Mouse (Mus musculus): ENCODE measurements at regions not wholly inside any gene's neighbourhood (a gene's known extent, or its start where the extent isn't known, plus 50 kb on each side); places are given as distances from the start of the nearest gene placed in this dataset.
A peak's percentile ranks its signal among the peaks of the same experiment; 100 is the strongest.
"Not testable (repeated sequence)": the region's sequence is repeated elsewhere in the genome, so short reads cannot be mapped to it uniquely, and the experiment has no call there.

DNA sequence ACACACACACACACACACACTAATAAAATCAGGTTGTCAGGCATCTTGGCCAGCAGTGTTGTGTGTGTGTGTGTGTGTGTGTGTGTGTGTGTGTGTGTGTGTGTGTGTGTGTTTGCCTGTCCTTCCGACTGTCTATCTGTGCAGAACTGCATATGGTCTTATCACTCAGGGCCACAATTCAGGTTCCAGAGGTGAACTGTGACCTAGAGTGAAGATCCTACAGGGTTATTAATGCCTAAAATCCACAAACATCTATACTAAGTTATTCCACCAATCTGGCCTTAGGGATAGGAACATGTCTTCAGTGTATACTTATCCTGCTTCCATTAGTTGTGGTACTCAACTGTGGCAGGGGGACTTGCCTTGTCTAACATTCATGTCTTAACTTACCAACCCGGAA lies 96.7 kb downstream of the Zfp369 start:
- no CpG with 5 or more reads among the region's 2 CpGs for WGBS

DNA sequence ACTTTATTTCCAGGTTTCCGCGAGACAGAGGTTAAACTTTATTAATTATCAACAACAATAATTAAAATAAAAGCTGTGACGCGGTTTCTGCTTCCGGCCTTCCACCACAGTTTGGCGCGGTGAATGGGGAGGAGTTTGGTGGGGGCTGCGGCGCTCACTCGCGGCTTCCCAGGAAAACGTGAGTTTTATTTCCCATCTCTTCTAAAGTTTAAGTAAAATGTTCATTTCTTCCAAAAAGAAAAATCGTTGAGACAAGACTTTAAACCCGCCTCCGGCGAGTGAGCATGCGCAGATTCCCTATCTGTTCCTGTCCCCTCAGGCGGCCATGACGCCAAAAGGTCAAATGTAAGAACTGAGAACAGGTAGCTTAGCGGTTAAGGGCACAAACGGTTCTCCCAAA lies 100.8 kb downstream of the Zfp369 start:
- not testable (repeated sequence) for H3K9ac ChIP-seq; H3K4me1 ChIP-seq; H3K4me3 ChIP-seq (replicated peaks); H3K27ac ChIP-seq; ATAC-seq (replicated peaks; ENCODE audit: low FRiP score); H3K9me3 ChIP-seq (replicated peaks); H3K27me3 ChIP-seq; H3K36me3 ChIP-seq; H3K4me2 ChIP-seq
- 55% methylated on average over 21 of the region's 21 CpGs for WGBS

More for the DNA sequence above, 96.7 kb downstream of the Zfp369 start:
- not testable (repeated sequence) for H3K27me3 ChIP-seq; H3K36me3 ChIP-seq; H3K9me3 ChIP-seq (replicated peaks); H3K4me2 ChIP-seq; ATAC-seq (replicated peaks; ENCODE audit: low FRiP score); H3K4me3 ChIP-seq (replicated peaks); H3K27ac ChIP-seq; H3K9ac ChIP-seq; H3K4me1 ChIP-seq

DNA sequence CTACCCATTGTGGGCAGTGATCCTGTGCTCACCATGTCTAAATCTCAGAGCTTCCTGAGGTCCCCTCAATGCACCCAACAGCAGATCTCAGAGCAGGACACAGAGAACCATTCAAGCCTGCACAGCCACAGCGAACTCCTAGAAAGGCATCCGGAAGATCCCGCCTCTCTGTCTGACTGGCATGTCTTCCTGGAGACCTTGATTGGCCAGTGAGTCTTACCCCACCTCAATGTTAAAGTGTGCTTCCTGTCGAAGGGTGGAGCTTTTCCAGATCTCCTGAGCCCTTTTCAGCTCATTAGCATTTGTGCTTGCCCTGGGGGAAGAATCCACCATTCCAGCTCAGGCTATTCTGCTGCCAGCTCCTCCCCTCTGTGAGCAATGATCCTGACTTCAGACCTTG lies 97.5 kb upstream of the Gm10139 start:
- not testable (repeated sequence) for H3K4me2 ChIP-seq; ATAC-seq (replicated peaks; ENCODE audit: low FRiP score); H3K9ac ChIP-seq; H3K36me3 ChIP-seq; H3K4me3 ChIP-seq (replicated peaks); H3K27me3 ChIP-seq; H3K4me1 ChIP-seq; H3K27ac ChIP-seq; H3K9me3 ChIP-seq (replicated peaks)
- 77% methylated on average over 4 of the region's 4 CpGs for WGBS

DNA sequence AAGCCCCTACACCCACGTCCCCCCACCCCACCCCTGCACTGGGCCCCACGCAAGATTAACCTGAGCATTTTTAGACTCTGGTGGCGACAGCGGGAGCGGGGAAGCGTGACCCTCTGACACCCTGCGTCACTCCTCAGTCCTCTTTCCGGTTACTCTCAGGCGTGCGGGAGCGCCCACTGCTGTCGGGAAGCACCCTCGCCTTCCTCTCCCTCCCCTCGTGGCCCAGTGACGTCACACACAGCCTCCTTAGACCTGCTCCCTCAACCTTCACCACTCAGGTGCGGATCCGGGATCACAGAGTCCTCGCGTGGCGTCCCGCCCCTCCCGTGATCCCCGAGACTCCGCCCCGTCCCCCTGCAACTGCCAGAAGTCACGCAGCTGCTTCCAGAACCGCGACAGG lies 92.3 kb upstream of the Gm10139 start:
- WGBS, result 4% methylated on average over 22 of the region's 28 CpGs
- not testable (repeated sequence) for H3K9me3 ChIP-seq (replicated peaks); H3K4me1 ChIP-seq; H3K27ac ChIP-seq; H3K36me3 ChIP-seq; ATAC-seq (replicated peaks; ENCODE audit: low FRiP score); H3K27me3 ChIP-seq; H3K9ac ChIP-seq
- H3K4me3 ChIP-seq (replicated peaks), result peak overlapping the region; percentile 34
- H3K4me2 ChIP-seq, result peak overlapping the region; percentile 54

Data from kidney, embryonic 15.5 days (tissue).